Mouse (Mus musculus) Patski (cell line): Measurements from ENCODE around the gene Ptpn6. TPM values are rescaled to one million over a fixed set of nuclear protein-coding genes. Genes with fewer than 3 reads are reported as not detected.

ENCODE experiments used
- ATAC-seq: fragments of 100-300 bp; one replicate; pipeline ENCODE4 v1.8.0; 2021
- CTCF ChIA-PET: fragments of 350-600 bp; sonication (Branson Sonifier 250); formaldehyde crosslinking; loops from one replicate; lab custom pipeline; 2022; ENCODE audit warnings: inconsistent platforms; lab: Charles Lee
- POLR2A ChIA-PET: fragments of 350-600 bp; sonication (Branson Sonifier 250); formaldehyde crosslinking; loops from one replicate; lab custom pipeline; 2022; ENCODE audit warnings: antibody characterized with exemption, inconsistent platforms; lab: Charles Lee
- DNase-seq: peaks from one replicate; pipeline ENCODE4 v3.0.0-alpha.2; 2011; ENCODE audit warnings: low read depth, low spot score
- H3K27me3 ChIP-seq: fragments of 371-371 bp; one replicate; pipeline ENCODE4 v1.5.1; 2021
- CTCF ChIP-seq: fragments of 100-300 bp; IDR thresholded peaks from one replicate; pipeline ENCODE4 v1.5.1; 2021
- in situ Hi-C: fragments of 300-500 bp; cut with MboI; formaldehyde crosslinking; loops from 3 replicates; pipeline ENCODE4 v1.11.1; 2018; ENCODE audit warnings: low pct_unique_long_range_greater_than_20kb, mixed read lengths
- polyA plus RNA-seq: library from polyadenylated mRNA; unstranded; gene quantifications from one replicate; pipeline ENCODE4 v1.2.3, GENCODE M21; 2021

Ptpn6 gene
- polyA plus RNA-seq, result 1.5 TPM

GRCm38 (mm10) chr6:124738511-124739023, at the start of gene Ptpn6:
Ptpn6 (minus strand) TSS chr6:124738714.
- TF ChIP-seq CTCF, result no peak
- CTCF ChIA-PET, result interaction anchor here (0.8 to 2.1 kb wide), 2 partner anchors 20 to 22 kb away, joined by 3 to 6 read pairs; no protein-coding TSS in a partner anchor
- ATAC-seq (no peak), DNase-seq (no peak)
- POLR2A ChIA-PET, result interaction anchor here (2.0 kb wide), 1 partner anchor 21 kb away, joined by 6 read pairs; no protein-coding TSS in a partner anchor
- no peaks in the 10 kb centered on the region for H3K27me3 ChIP-seq
- in situ Hi-C loops, result loop anchor here (5.0 kb wide), 1 partner anchor 96 kb away; no protein-coding TSS in a partner anchor

GRCm38 (mm10) chr6:124787722-124788121, 49.2 kb upstream of the Ptpn6 start:
- ChIA-PET POLR2A (no interaction called here), CTCF (interaction anchor here (1.1 kb wide), 1 partner anchor 12 kb away, joined by 3 read pairs; no protein-coding TSS in a partner anchor)
- TF ChIP-seq CTCF, result no peak
- no peak for DNase-seq
- ATAC-seq, result no peak
- in situ Hi-C loops, result no loop called here
- no peaks in the 10 kb centered on the region for H3K27me3 ChIP-seq

- in situ Hi-C loops, result no loop called here
- TF ChIP-seq CTCF, result no peak
- CTCF ChIA-PET, result no interaction called here
- no peak for ATAC-seq
- POLR2A ChIA-PET, result no interaction called here
- no peak for DNase-seq
- no peaks in the 10 kb centered on the region for H3K27me3 ChIP-seq
Observed at GRCm38 (mm10) chr6:124786756-124787420, 48.4 kb upstream of the Ptpn6 start.

DNA sequence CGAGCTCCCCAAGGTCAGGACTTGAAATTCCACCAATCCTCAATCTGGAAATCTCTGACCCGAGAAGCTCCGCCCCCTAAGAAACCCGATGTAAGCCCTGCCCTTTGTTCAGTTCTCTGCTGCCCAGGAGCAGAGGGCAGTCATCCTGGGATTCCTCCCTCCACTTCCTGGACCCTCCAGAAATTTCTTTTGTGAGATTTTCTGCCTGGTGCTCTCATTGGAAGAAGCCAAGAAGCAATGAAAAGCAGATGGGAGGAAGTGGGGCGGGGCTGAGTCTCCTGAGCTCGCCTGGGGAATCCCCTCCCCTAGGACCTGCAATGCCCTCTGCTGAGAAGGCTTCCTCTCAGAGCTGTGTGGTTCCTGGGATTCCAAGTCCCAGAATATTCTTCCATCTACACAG, 43.9 kb upstream of the Ptpn6 start:
- no peak for TF ChIP-seq CTCF
- in situ Hi-C loops, result no loop called here
- ChIA-PET CTCF (interaction anchor here (0.7 to 1.0 kb wide), 2 partner anchors 25 to 27 kb away, joined by 3 read pairs; no protein-coding TSS in a partner anchor), POLR2A (interaction anchor here (0.6 to 1.4 kb wide), 2 partner anchors 27 to 354 kb away, joined by 3 to 4 read pairs; no protein-coding TSS in a partner anchor)
- no peak for DNase-seq
- ATAC-seq, result no peak
- peaks cover 4% of the 10 kb centered on the region for H3K27me3 ChIP-seq

- peaks cover 4% of the 10 kb centered on the region for H3K27me3 ChIP-seq
- TF ChIP-seq CTCF, result no peak
- ChIA-PET POLR2A (no interaction called here), CTCF (interaction anchor here (0.7 kb wide), 1 partner anchor 373 kb away, joined by 3 read pairs; no protein-coding TSS in a partner anchor)
- in situ Hi-C loops, result no loop called here
- ATAC-seq (no peak), DNase-seq (no peak)
Observed at GRCm38 (mm10) chr6:124780917-124781316, 42.4 kb upstream of the Ptpn6 start.

- POLR2A ChIA-PET, result no interaction called here
- in situ Hi-C loops, result no loop called here
- DNase-seq, result no peak
- peaks cover 4% of the 10 kb centered on the region for H3K27me3 ChIP-seq
- CTCF ChIA-PET, result interaction anchor here (0.9 to 1.8 kb wide), 2 partner anchors 9 to 20 kb away, joined by 3 to 7 read pairs; no protein-coding TSS in a partner anchor
- no peak for TF ChIP-seq CTCF
- no peak for ATAC-seq
Observed at GRCm38 (mm10) chr6:124779984-124780416, 41.5 kb upstream of the Ptpn6 start.

DNA sequence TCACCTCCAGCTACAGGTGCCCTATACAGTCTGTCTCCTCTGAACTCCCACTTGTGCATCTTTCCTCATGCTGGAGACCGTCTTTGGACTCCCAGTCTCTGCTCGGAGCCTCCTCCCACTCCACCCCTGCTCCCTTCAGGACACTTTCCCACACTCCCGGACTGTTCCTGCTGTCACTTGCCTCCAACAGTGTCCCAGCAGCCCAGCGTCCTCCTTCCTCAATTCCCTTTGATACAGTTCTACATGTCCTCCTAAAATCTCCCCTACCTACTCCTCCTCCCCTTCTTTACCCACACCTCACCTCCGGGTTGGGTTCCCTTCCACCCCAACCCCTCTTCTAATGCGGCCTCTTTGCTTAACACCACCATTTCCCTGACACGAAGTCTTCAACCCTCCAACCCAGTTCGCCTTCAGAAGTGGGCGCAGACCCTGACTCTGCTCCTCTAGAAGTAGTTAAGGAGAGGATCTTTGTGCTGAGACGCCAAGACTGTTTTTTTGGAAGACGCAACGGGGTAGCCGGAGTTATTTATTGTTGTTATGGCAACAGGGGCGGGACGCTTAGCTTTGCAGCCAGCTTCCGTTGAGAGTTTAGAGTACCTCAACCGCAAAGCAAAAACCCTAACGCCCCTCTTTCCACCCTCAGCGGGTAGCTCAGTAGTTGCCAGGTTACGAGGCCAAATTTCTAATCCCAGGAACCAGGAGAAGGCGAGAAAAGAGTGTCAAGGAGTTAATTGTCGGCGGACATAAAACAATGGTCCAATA, 40.9 kb upstream of the Ptpn6 start, which contains the start of gene Lrrc23:
TSS of gene Lrrc23 (minus strand) at position 506 of the 762 bp plus-strand sequence.
- ChIA-PET CTCF (interaction anchor here (0.9 to 1.8 kb wide), 3 partner anchors 9 to 30 kb away, joined by 3 to 7 read pairs (median 4); no protein-coding TSS in a partner anchor), POLR2A (no interaction called here)
- no peak for DNase-seq
- in situ Hi-C loops, result no loop called here
- H3K27me3 ChIP-seq, result peaks cover 4% of the 10 kb centered on the region
- ATAC-seq, result no peak
- TF ChIP-seq CTCF, result no peak

DNA sequence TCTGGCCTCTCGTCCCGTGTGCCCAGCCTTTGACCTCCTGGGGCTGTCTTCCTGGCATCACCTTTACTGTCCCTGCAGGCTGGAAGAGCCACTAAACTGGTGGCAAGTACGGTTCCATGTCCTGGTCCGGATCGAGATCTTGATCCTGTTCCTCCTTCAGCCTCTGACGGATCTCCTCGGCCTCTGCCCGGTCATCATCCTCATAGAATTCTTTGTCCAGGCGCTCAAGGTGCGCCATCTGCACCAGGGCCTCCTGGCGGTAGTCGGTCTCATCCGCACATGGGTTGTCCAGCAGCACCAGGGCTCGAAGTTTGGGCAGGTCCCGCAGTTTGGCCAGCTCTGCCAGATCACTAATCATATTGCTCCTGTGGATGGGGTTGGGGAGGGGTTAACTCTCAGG, 32.0 kb upstream of the Ptpn6 start:
- ATAC-seq, result no peak
- in situ Hi-C loops, result loop anchor here (25.0 kb wide), 1 partner anchor 283 kb away; the partner anchor contains the start of gene C1rl
- DNase-seq, result no peak
- ChIA-PET CTCF (interaction anchor here (0.9 to 1.5 kb wide), 3 partner anchors 9 to 68 kb away, joined by 3 to 4 read pairs (median 3); partner anchors contain the start of gene Lrrc23), POLR2A (interaction anchor here (0.8 kb wide), 1 partner anchor 24 kb away, joined by 3 read pairs; no protein-coding TSS in a partner anchor)
- TF ChIP-seq CTCF, result no peak
- no peaks in the 10 kb centered on the region for H3K27me3 ChIP-seq

DNA sequence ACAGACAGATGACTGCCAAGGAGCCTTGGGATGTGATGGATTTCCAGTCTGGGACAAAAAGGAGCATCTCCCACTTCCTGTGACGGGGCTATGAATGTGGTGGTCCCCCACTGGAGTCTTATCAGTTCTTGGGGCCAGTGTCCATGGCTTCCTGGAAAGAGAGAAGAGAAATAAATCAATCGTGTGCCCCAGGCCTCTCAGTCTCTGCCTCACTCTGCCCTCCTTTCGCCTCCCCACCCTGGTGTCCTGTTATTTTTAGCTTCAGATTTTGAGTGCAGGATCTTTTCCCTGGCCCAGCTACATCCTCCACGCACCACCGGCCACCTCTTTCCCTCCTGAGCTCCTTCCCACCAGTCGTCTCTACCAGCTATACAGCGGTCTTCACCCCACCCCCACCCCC, 31.5 kb upstream of the Ptpn6 start:
- no peaks in the 10 kb centered on the region for H3K27me3 ChIP-seq
- DNase-seq, result no peak
- ChIA-PET CTCF (interaction anchor here (0.9 to 1.5 kb wide), 2 partner anchors 36 to 67 kb away, joined by 3 to 4 read pairs; no protein-coding TSS in a partner anchor), POLR2A (no interaction called here)
- no peak for TF ChIP-seq CTCF
- in situ Hi-C loops, result loop anchor here (25.0 kb wide), 1 partner anchor 283 kb away; the partner anchor contains the start of gene C1rl
- ATAC-seq, result no peak
